Mouse (Mus musculus) liver, adult 2 months (tissue): Measurements from ENCODE around the gene Olfr1324.

Experiments used
- CTCF ChIP-seq: fragments of 200-500 bp; IDR thresholded peaks from 2 replicates; pipeline ENCODE4 v1.5.1; 2011; ENCODE audit warnings: low read depth, low read length, control low read depth
- POLR2A ChIP-seq: fragments of 200-500 bp; IDR thresholded peaks from 2 replicates; pipeline ENCODE4 v1.6.1; 2011; ENCODE audit warnings: low read length, control low read depth; ENCODE audit not compliant: insufficient read depth; ENCODE audit errors: extremely low read depth

DNA sequence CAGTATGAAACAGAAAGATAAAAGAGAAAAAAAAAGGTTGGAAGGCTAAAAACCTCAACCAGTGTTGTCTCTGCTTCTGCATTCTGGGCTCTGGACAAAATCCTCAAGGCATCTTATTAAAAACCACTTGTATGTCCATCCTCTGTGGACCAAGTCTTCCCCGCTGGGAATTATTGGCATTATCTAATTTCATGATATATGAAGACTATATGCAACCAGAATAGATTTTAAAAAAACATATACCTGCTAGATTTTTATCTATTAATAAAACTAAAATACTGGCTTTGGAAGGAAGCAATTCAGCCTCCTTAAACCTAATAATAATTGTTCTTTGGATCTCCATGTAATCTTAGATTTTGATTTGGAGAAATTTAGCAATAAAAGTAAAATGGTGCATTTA is at the start of gene Olfr1324:
- no peak for TF ChIP-seq POLR2A
- TF ChIP-seq CTCF = no peak
